Mouse (Mus musculus) midbrain, embryonic 16.5 days (tissue): ENCODE measurements around the gene Camkk2. TPM values are rescaled to one million over a fixed set of nuclear protein-coding genes. Genes with fewer than 3 reads are reported as not detected.
A peak's percentile ranks its signal among the peaks of the same experiment; 100 is the strongest.

Source experiments
- ATAC-seq: fragments of 200-750 bp; cut with Nextera tagmentation; 2 replicates; pipeline ENCODE4 v1.8.0; 2017; ENCODE audit warnings: moderate TSS enrichment
- H3K27ac ChIP-seq: fragments of 300-500 bp; sonication (generic); 2 replicates; pipeline ENCODE4 v1.5.1; 2014; ENCODE audit warnings: mild to moderate bottlenecking, low read length, mixed read lengths
- H3K27me3 ChIP-seq: fragments of 300-500 bp; sonication (generic); 2 replicates; pipeline ENCODE4 v1.6.1; 2014; ENCODE audit warnings: low read depth, low read length, mixed read lengths; ENCODE audit not compliant: control insufficient read depth, insufficient read depth
- H3K36me3 ChIP-seq: fragments of 300-500 bp; sonication (generic); 2 replicates; pipeline ENCODE4 v1.6.1; 2014; ENCODE audit warnings: mild to moderate bottlenecking, low read length, moderate library complexity, mixed read lengths; ENCODE audit not compliant: control insufficient read depth, insufficient read depth
- H3K4me1 ChIP-seq: fragments of 300-500 bp; sonication (generic); 2 replicates; pipeline ENCODE4 v1.6.1; 2014; ENCODE audit warnings: mild to moderate bottlenecking, low read length, mixed read lengths; ENCODE audit not compliant: control insufficient read depth, insufficient read depth
- H3K4me2 ChIP-seq: fragments of 300-500 bp; sonication (generic); 2 replicates; pipeline ENCODE4 v1.6.1; 2014; ENCODE audit warnings: mild to moderate bottlenecking, low read length, mixed read lengths
- H3K4me3 ChIP-seq: fragments of 300-500 bp; sonication (generic); 2 replicates; pipeline ENCODE4 v1.5.1; 2014; ENCODE audit warnings: low read depth, mild to moderate bottlenecking, low read length, moderate library complexity, mixed read lengths
- H3K9ac ChIP-seq: fragments of 300-500 bp; sonication (generic); 2 replicates; pipeline ENCODE4 v1.6.1; 2014; ENCODE audit warnings: low read depth, low read length, mixed read lengths
- H3K9me3 ChIP-seq: fragments of 300-500 bp; sonication (generic); replicated peaks from 2 replicates; pipeline ENCODE4 v1.6.1; 2014; ENCODE audit warnings: mild to moderate bottlenecking, low read length, mixed read lengths; ENCODE audit not compliant: control insufficient read depth, poor library complexity, severe bottlenecking
- WGBS: fragments of 180-500 bp; shearing (Covaris S2); extraction: QIAGEN DNeasy Blood & Tissue Kit; methylation state at CpG from one replicate; pipeline ENCODE4 v1.1.7; 2014; 5-methylcytosine and 5-hydroxymethylcytosine counted together
- polyA plus RNA-seq: library from polyadenylated mRNA; unstranded; fragments of >200 nt; fragmentation: Nextera tagmentation; extraction: Ambion mirVana; gene quantifications from 2 replicates; pipeline ENCODE4 v1.2.1, GENCODE M21; 2015

The Camkk2 gene
- polyA plus RNA-seq, 1 experiment from 2014 or later, result 69.5 TPM

DNA sequence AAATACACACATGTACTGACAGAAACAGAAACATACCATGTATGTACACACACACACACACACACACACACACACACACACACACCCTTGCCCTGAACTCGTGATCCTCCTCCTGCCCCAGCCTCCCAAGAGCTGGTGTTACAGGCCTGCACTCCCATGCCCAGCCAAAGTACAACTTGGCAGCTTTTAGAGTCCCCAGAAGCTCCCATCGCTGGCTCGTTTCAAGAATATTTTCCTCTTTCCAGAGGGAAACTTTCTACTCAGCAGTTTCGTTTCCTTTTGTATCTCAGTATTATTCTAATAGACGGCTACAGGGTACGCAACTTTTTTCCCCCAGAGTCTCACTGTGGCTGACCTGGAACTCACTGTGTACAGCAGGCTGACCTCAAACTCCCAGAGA is 77.1 kb downstream of the Camkk2 start:
- Histone ChIP-seq H3K36me3 (no peaks in the 10 kb centered on the region), H3K27me3 (no peaks in the 10 kb centered on the region), H3K9me3 (no peaks in the 10 kb centered on the region), H3K27ac (no peak overlapping the region), H3K4me3 (no peak overlapping the region), H3K9ac (no peak overlapping the region), H3K4me1 (peaks cover 8% of the 10 kb centered on the region), H3K4me2 (no peak overlapping the region)
- no peak for ATAC-seq
- 82% methylated on average over 6 of the region's 6 CpGs for WGBS

DNA sequence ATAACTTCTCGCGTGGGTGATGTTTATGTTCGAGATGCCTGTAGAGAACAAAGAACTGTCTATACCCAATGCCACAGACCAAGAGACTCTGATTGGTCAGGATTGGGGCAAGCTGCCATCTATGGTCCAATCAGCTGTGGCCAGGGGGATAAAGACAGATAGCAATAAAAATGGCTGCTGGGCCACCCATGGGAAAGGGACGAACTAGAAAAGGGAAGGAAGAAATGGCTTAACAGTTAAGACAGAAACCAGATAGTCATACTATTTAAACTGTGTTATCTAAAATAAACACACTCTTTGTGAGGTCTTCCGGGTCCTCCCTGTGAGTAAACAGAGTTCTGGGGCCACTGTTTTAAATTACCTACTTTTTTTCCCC is 78.4 kb downstream of the Camkk2 start:
- H3K9ac ChIP-seq, result no peak overlapping the region
- no peak overlapping the region for H3K27ac ChIP-seq
- no peaks in the 10 kb centered on the region for H3K9me3 ChIP-seq
- 80% methylated on average over 5 of the region's 5 CpGs for WGBS
- no peak for ATAC-seq
- H3K4me1 ChIP-seq, result no peaks in the 10 kb centered on the region
- no peak overlapping the region for H3K4me2 ChIP-seq
- H3K36me3 ChIP-seq, result no peaks in the 10 kb centered on the region
- H3K27me3 ChIP-seq, result no peaks in the 10 kb centered on the region
- no peak overlapping the region for H3K4me3 ChIP-seq

DNA sequence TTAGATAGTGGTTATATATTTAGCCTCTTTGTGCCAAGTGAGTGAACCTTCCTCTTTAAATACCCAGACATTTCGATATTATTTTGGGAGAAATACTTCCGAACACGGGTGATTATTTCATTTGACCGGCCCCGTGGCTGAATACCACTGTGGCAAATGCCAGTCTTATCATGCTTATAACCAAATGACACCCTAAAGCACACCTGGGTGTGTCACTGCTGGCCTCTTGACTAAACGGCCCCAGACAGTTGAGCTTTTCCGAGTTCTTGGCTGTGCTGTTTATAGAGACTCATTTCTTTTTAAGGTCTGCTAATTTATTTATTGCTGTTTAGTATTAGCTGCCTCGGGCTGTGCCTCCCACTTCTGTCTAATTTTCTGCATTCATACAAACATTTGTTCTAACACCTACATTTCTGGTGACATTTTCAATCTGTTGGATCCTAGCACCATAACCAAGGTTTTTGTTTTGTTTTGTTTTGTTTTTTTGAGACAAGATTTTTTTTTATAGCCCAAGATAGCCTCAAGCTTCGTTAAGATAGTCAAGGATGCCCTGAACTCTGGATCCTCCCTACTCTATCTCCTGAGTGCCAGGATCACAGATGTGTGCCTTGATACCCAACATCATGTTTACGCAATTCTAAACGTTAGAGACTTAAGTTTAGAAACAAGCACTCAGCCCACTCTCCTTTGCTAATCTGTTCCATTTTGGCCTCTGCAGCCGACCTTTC is 78.9 kb downstream of the Camkk2 start:
- H3K4me1 ChIP-seq, result no peaks in the 10 kb centered on the region
- H3K9me3 ChIP-seq, result no peaks in the 10 kb centered on the region
- ATAC-seq, result no peak
- H3K9ac ChIP-seq, result no peak overlapping the region
- H3K36me3 ChIP-seq, result no peaks in the 10 kb centered on the region
- no peaks in the 10 kb centered on the region for H3K27me3 ChIP-seq
- 91% methylated on average over 12 of the region's 12 CpGs for WGBS
- H3K4me2 ChIP-seq, result no peak overlapping the region
- no peak overlapping the region for H3K27ac ChIP-seq
- no peak overlapping the region for H3K4me3 ChIP-seq

DNA sequence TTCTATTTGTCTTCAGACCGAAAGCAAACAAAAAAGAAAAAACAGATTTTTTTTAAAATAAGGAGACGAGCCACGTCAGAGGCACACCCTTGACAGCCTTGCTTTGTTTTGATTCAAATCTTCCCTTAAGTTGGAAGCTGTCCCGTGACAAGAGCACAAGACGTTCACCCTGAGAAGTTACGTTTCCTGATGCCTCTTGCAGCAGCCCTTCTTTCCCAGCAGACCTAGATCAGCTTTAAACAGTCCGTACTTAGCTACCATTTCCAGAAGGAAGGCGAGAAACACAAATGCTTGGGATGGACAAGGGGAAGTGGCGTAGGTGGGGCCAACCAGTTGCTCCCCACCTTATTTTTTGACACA is 80.5 kb downstream of the Camkk2 start:
- H3K27ac ChIP-seq, result no peak overlapping the region
- no peak overlapping the region for H3K4me2 ChIP-seq
- H3K9ac ChIP-seq, result no peak overlapping the region
- ATAC-seq, result no peak
- H3K36me3 ChIP-seq, result no peaks in the 10 kb centered on the region
- peaks cover under 1% of the 10 kb centered on the region; the same call in 1 of the 2 replicates for H3K4me1 ChIP-seq
- WGBS, result 78% methylated on average over 9 of the region's 9 CpGs
- no peaks in the 10 kb centered on the region for H3K27me3 ChIP-seq
- H3K4me3 ChIP-seq, result no peak overlapping the region
- H3K9me3 ChIP-seq, result no peaks in the 10 kb centered on the region

DNA sequence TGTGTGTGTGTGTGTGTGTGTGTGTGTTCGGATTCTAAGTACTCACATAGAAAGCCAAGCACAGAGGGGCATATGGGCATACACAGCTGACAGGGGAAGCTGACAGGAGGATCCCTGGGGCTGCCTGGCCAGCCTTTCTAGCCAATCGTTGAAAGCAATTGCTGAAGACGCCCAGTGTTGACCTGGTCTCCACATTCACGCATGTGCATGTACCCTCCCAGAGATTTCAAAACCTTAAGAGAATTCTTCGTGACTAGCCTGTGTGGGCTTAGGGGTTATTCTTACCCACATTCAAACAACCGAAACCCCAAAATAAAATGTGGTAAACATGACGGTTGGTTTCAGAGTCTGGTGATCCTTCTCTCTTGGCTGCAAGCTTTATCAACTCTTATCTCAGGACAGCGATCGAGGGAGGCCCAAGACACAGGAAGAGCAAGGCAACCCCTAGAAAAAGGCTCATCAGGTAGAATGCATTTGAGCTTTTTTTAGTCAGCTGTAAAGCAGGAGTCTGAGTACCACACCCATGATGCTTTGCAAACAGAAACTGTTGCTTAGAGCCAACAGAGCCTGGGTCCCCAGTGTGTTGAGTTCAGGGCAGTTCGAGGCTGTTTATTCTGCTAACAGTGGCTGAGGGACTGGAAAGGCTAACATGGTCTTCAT is 81.0 kb downstream of the Camkk2 start:
- no peak overlapping the region for H3K27ac ChIP-seq
- no peak overlapping the region for H3K9ac ChIP-seq
- H3K9me3 ChIP-seq, result no peaks in the 10 kb centered on the region
- no peaks in the 10 kb centered on the region for H3K27me3 ChIP-seq
- H3K36me3 ChIP-seq, result no peaks in the 10 kb centered on the region
- whole genome bisulfite sequencing, result 89% methylated on average over 10 of the region's 10 CpGs
- no peak overlapping the region for H3K4me3 ChIP-seq
- peaks cover 4% of the 10 kb centered on the region for H3K4me1 ChIP-seq
- H3K4me2 ChIP-seq, result no peak overlapping the region
- no peak for ATAC-seq

DNA sequence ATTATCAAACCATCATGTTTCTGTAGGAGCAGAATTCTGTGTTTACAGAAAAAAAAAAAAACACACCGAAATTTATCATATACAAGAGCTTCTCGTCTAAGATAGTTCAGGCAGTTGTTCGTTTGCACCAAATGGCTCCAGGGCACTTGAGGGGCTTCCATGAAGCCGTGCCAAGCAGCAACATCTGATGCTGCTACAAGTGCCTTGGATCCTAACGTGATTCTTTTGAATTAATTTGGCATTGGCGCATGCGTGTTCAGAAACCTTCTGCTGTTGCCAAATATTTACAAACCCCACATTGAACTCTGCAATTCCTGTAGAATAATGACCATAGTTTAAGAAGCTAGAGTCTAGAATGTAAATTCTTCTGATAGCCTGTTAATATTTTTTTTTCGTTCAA is 83.7 kb downstream of the Camkk2 start:
- WGBS, result 68% methylated on average over 8 of the region's 8 CpGs
- H3K27me3 ChIP-seq, result no peaks in the 10 kb centered on the region

DNA sequence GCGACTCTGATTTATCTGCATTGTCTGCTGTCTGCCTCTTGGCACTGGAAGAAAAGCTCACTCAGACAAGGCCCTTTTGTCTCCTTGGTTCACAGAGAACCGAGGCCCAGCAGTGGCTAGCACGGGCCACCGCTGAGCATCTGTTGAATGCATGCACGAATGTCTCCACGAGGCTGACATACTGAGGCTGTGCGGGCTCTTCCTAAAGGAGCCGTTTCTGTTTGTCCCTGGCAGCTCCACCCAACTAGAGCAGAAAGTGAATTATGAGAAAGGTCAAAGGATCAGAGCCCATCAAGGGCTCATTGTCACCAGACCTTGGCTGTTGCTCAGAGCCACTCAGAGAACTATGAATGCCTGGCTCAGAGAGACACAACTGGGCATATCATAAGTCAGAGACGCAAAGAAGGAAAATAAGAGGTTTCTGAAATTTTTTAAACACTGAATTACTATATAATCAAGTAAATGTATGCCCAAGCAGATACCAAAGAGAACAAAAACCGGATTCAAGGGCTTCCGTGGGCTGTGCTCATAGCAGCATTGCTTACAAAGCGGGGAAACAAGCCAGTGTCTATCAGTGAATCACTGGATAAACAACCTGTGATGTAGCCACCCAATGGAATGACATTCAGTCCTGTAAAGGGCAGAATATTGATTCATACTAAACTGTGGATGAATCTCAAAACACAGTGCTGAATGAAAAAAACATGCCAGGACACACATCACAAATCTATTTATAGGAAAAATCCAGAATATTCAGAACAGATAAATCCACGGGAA is 85.6 kb downstream of the Camkk2 start:
- H3K4me3 ChIP-seq, result no peak overlapping the region
- WGBS, result 25% methylated on average over 13 of the region's 13 CpGs
- H3K27ac ChIP-seq, result peak overlapping the region; percentile 58
- no peak overlapping the region for H3K9ac ChIP-seq
- ATAC-seq, result peak; percentile 73; the same call in 1 of the 2 replicates
- H3K36me3 ChIP-seq, result no peaks in the 10 kb centered on the region
- H3K4me2 ChIP-seq, result no peak overlapping the region
- H3K9me3 ChIP-seq, result no peaks in the 10 kb centered on the region
- peaks cover 4% of the 10 kb centered on the region for H3K4me1 ChIP-seq
- H3K27me3 ChIP-seq, result no peaks in the 10 kb centered on the region

More for the DNA sequence above, 83.7 kb downstream of the Camkk2 start:
- Histone ChIP-seq H3K36me3 (no peaks in the 10 kb centered on the region), H3K4me2 (no peak overlapping the region), H3K9me3 (no peaks in the 10 kb centered on the region), H3K27ac (no peak overlapping the region), H3K4me1 (peaks cover 4% of the 10 kb centered on the region), H3K9ac (no peak overlapping the region), H3K4me3 (no peak overlapping the region)
- no peak for ATAC-seq

DNA sequence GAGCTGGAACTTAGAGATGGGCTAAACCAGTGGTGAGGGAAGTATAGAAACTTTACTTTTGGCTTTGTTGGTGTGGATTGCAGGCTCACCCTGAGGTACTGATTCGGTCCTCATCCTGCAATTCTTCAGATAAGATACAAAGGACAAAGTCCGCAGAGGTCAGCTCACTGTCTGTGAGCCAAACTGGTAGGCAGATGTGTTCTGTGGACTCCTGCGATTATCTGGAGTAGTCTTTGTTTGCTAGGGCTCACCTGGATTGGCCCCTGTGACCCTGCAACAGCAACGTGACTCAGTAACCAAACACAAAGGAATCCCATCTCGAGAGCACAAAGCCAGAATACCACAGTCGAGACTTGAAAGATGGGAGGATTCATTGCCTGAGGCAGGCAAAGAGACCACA is 88.7 kb downstream of the Camkk2 start:
- Histone ChIP-seq H3K4me2 (no peak overlapping the region), H3K4me1 (peaks cover 4% of the 10 kb centered on the region), H3K27me3 (no peaks in the 10 kb centered on the region), H3K36me3 (no peaks in the 10 kb centered on the region), H3K4me3 (no peak overlapping the region), H3K27ac (no peak overlapping the region), H3K9me3 (no peaks in the 10 kb centered on the region), H3K9ac (no peak overlapping the region)
- 60% methylated on average over 6 of the region's 6 CpGs for WGBS
- no peak for ATAC-seq

DNA sequence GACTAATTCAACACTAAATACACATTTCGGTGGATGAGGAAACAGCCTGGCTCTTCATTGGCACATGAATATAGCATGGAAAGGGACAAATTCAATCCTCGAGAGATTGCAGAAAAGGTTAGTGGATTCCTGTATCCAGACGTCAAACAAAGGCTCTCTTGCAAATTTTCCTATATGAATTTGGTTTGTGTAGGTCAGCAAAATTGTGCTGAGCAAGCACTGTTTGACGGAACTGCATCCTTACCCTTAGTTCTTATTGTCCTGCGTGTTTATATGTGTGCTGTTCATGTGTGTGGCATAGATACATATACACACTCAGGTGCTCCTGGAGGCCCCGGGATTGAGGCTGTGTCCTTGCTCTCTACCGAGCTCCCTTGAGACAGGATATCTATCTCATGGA is 90.1 kb downstream of the Camkk2 start:
- WGBS, result 91% methylated on average over 7 of the region's 7 CpGs
- no peak overlapping the region for H3K4me3 ChIP-seq
- no peak overlapping the region for H3K27ac ChIP-seq
- H3K4me1 ChIP-seq, result peaks cover 4% of the 10 kb centered on the region
- no peak overlapping the region for H3K4me2 ChIP-seq
- H3K9me3 ChIP-seq, result no peaks in the 10 kb centered on the region
- no peaks in the 10 kb centered on the region for H3K36me3 ChIP-seq
- no peak overlapping the region for H3K9ac ChIP-seq
- ATAC-seq, result no peak
- no peaks in the 10 kb centered on the region for H3K27me3 ChIP-seq
